ENCODE assay signal across 12 mouse cellular contexts in genomic region chr12:30246286-30246945, GRCm38 (mm10).
A peak's percentile ranks its signal among the peaks of the same experiment; 100 is the strongest.
DNase-seq lines count a peak whose midpoint lies in the region; ATAC-seq lines count a peak whose summit lies in the region.
"Had no signal": no experiment of that assay in that cellular context is flagged by ENCODE, and none has a peak within 500 bp of the region (broad histone marks: within the 10 kb centered on the region; RNA-seq: fewer than 3 reads in every experiment).

No protein-coding gene starts in this region.

- WGBS in forebrain, embryonic 14.5 days, result 88% methylated on average over 5 of the region's 5 CpGs

- H3K27ac ChIP-seq in forebrain, embryonic 14.5 days (ENCODE audit: low read depth, low read length), result no peak overlapping the region
- H3K27ac ChIP-seq: embryonic facial prominence, embryonic 13.5 days; forebrain, embryonic 15.5 days had no signal

- no peaks in the 10 kb centered on the region for H3K36me3 ChIP-seq in forebrain, embryonic 14.5 days (ENCODE audit: control insufficient read depth, insufficient read depth, low read length)
- H3K36me3 ChIP-seq: embryonic facial prominence, embryonic 13.5 days; forebrain, embryonic 15.5 days had no signal

- no peak overlapping the region for H3K4me2 ChIP-seq in forebrain, embryonic 14.5 days (ENCODE audit: low read length)
- H3K4me2 ChIP-seq: embryonic facial prominence, embryonic 13.5 days; forebrain, embryonic 15.5 days had no signal

- no peak for ATAC-seq in forebrain, embryonic 14.5 days
- ATAC-seq: forebrain, embryonic 15.5 days had no signal

- H3K4me1 ChIP-seq in forebrain, embryonic 14.5 days (ENCODE audit: control insufficient read depth, insufficient read depth, low read length), result no peaks in the 10 kb centered on the region; the same call in 1 of the 2 replicates
- H3K4me1 ChIP-seq: embryonic facial prominence, embryonic 13.5 days; forebrain, embryonic 15.5 days; megakaryocyte, embryonic 14.5 days had no signal

- peak; percentile 18 to 20 for DNase-seq in kidney, adult 8-10 months
- no peak for DNase-seq in kidney, adult 18-20 months
- peak; percentile 75 for DNase-seq in right cerebral cortex, adult 18-20 months
- DNase-seq in right cerebral cortex, postnatal 4 days, result no peak
- DNase-seq in left cerebral cortex, adult 18-20 months (ENCODE audit: low spot score in 2 of 2), result peak; percentile 45 to 70
- no peak for DNase-seq in ovary, postnatal 10 days (ENCODE audit: low spot score)
- no peak for DNase-seq in ovary, postnatal 14 days (ENCODE audit: low spot score)
- DNase-seq in forebrain, embryonic 14.5 days (ENCODE audit: low spot score), result no peak
- DNase-seq: lung, adult 18-20 months had no signal

- H3K4me3 ChIP-seq in forebrain, embryonic 14.5 days (ENCODE audit: low read depth, low read length), result no peak overlapping the region
- H3K4me3 ChIP-seq: embryonic facial prominence, embryonic 13.5 days; forebrain, embryonic 15.5 days; megakaryocyte, embryonic 14.5 days had no signal

- no peaks in the 10 kb centered on the region for H3K9me3 ChIP-seq in forebrain, embryonic 14.5 days (replicated peaks; ENCODE audit: control insufficient read depth, low read length)
- H3K9me3 ChIP-seq: embryonic facial prominence, embryonic 13.5 days; forebrain, embryonic 15.5 days had no signal

- no peaks in the 10 kb centered on the region for H3K27me3 ChIP-seq in forebrain, embryonic 14.5 days (replicated peaks; ENCODE audit: control insufficient read depth, insufficient read depth, low read length)
- H3K27me3 ChIP-seq: embryonic facial prominence, embryonic 13.5 days; forebrain, embryonic 15.5 days; megakaryocyte, embryonic 14.5 days had no signal

- no peak overlapping the region for H3K9ac ChIP-seq in forebrain, embryonic 14.5 days (ENCODE audit: low read length)
- H3K9ac ChIP-seq: embryonic facial prominence, embryonic 13.5 days; forebrain, embryonic 15.5 days had no signal

Comparison
In these comparisons a context has a peak if more than half of its experiments do, and no peak if none do; other contexts are left out.
1. DNase-seq: peak in kidney, adult 8-10 months (2 of 2), right cerebral cortex, adult 18-20 months (single experiment) and left cerebral cortex, adult 18-20 months (2 of 2); none in kidney, adult 18-20 months (single experiment), right cerebral cortex, postnatal 4 days (single experiment), ovary, postnatal 10 days (single experiment), ovary, postnatal 14 days (single experiment) and forebrain, embryonic 14.5 days (single experiment).